Mouse (Mus musculus) adrenal gland (tissue): Measurements from ENCODE around the gene Cars.
"Not testable (repeated sequence)": the region's sequence is repeated elsewhere in the genome, so short reads cannot be mapped to it uniquely, and the experiment has no call there.

Experiments
- intact Hi-C: fragments of 180-260 bp; cut with DNase I; formaldehyde crosslinking; loops from one replicate; pipeline ENCODE4 v1.15.1; 2025

The Cars gene

DNA sequence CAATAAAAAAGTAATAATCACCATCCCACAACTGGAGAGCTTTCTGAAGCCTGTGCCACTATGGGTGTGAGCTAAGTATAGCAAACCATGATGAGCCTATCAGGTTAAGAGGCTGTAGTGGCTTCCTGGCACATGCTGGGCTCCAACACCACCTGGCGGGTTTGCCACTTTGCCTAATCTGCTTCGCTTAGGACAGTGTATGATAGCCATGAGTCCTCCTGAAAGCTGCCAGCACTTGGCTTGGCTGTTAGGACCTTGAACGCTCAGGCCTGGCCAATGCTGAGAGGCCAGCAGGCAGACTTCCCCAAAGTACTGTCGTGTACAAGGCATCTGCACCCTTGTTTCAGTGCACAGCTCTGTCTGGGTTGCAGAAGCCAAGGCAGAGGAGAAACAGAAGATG lies 11.9 kb downstream of the Cars start:
- intact Hi-C loops: loop anchor here (10.0 kb wide), 1 partner anchor 167 kb away; the partner anchor contains the start of gene Osbpl5

- intact Hi-C loops: loop anchor here (10.0 kb wide), 1 partner anchor 167 kb away; the partner anchor contains the start of gene Osbpl5
These were observed 12.3 kb downstream of the Cars start for GRCm38 (mm10) chr7:143587586-143587985.

GRCm38 (mm10) chr7:143583956-143584355 lies 15.9 kb downstream of the Cars start:
- intact Hi-C loops: loop anchor here (1.0 to 10.0 kb wide), 2 partner anchors 110 to 171 kb away; partner anchors contain the start of gene Osbpl5

DNA sequence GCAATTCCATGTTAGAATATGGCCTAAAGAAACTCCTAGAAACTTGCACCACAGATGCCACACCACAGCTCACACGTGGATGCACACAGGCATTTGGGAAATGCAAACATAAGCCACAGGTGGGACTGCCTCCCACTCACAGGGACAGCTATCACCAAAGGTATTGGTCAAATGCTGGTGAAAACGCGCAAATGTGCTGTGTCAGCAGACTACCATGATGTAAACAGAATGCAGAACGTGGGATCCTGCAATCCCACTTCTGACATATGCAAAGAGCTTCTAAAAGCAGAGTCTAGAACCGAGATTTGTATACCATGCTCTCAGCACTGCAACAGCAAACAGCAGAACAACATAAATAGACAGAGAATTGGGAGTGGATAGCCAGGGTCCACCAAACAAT lies 16.9 kb downstream of the Cars start:
- intact Hi-C loops: loop anchor here (10.0 kb wide), 1 partner anchor 172 kb away; the partner anchor contains the start of gene Osbpl5

DNA sequence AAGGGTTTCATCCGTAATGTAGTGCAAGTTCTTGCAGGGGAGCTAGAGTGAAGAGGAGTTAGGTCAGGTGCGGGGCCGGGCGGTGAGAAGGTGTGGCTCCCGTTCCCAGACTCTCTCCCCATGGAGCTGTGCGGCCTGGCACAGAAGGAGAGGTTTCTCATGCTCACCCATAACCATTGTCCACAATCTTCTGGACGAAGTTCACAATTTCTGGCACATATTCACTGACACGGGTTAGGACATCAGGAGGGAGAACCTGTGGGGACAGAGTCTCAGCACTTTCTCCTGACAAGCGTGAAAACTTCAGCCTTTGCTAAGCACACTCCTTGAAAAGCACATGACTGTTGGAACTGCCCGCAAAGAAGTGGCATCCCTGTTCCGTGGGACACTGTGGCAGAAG lies 24.1 kb downstream of the Cars start:
- intact Hi-C loops: no loop called here

DNA sequence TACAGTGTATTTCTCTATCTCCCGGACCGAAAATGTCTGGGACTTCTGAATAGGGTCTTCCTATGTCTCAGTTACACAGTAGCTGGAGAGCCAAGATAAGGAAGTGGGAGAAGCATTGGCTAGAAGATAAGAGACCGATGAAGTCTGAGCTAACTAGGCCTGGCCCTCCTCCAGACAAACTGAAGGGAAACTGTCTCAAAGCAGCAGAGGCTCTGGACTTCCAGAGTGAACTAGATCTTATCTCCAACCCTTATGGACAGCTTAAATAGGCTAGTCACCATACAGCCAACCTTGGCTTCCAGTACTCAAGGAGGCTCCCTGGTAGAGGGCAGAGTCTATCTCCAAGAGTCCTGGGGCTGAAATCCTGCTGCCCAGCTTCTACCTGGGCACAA lies 34.2 kb downstream of the Cars start:
- intact Hi-C loops: no loop called here

GRCm38 (mm10) chr7:143565015-143565647 lies 34.8 kb downstream of the Cars start:
- intact Hi-C loops: no loop called here

DNA sequence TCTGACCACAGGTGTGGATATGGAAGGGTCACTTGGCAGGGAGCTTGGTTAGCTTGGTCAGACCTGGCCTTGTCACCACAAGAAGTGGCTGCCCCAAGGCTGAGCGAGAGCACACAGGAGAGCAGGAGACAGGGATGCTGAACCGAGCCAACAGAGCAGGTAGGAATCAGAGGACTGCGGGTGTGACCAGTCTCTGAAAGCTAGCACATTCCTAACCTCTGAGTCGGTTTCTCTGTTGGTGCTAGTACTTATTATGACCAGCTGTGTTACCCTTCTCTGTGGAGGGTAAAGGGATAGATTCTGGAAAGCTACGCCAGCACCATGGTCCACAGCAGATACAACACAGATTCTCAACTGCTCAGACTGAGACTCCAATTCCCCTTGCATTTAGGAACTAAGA lies 36.1 kb downstream of the Cars start:
- intact Hi-C loops: no loop called here

- intact Hi-C loops: no loop called here
These were observed 42.3 kb downstream of the Cars start for GRCm38 (mm10) chr7:143557616-143558015.

DNA sequence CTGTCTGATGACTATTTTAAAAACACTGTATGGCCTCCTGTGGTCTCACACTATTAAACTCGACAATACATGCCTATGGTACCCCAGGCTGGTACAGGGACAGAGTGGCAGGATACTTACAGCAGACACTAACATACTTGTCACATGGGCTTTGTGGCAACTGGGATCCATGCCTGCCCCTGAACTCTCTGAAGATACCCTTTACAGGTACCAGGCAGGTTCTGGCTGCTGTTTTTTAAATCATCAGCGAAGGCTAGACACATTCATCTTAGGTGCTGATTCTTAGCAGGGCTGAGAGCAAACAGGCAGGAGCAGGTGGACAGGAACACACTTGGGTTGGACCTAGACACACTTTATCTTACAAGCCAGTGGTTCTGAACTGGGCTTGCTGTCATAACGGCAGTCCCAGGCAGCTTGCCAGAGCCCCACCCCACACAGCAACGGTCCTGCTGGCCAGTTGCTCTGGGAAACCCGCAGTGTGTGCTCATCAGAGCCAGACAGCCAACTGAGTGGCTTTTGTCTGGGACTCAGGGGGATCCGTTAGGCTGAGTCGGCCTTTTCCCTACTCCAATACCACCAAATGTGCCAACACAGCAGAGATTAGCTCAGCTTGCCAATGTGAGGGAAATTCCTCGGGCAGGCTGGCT lies 42.8 kb downstream of the Cars start:
- intact Hi-C loops: no loop called here

DNA sequence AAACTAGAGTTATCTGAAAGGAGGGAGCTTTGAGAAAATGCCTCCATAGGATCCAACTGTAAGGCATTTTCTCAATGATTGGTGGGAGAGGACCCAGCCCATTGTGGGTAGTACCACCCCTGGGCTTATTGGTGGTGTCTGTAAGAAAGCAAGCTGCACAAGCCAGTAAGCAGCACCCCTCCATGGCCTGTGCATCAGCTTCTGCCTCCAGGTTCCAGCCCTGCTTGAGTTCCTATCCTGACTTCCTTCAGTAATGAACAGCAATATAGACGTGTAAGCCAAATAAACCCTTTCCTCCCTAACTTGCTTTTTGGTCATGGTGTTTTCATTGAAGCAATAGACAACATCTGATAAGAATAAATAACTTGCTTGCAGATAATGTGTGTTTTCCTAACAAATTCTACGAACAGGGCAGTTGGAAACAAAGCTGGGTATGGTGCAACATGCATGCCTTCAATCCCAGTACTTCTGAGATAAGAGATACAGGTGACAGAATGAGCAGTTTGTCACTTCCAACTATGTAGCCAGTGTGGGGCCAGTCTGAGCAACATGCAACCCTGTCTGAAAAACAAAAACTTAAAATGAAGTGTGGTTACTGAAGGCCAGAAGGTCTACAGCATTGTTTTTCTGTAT lies 50.2 kb downstream of the Cars start:
- intact Hi-C loops: no loop called here

- intact Hi-C loops: no loop called here
These were observed 50.9 kb downstream of the Cars start, which contains the start of gene Nap1l4 for GRCm38 (mm10) chr7:143548976-143549457. Gene Nap1l4, minus strand, starts transcription at chr7:143549106.

DNA sequence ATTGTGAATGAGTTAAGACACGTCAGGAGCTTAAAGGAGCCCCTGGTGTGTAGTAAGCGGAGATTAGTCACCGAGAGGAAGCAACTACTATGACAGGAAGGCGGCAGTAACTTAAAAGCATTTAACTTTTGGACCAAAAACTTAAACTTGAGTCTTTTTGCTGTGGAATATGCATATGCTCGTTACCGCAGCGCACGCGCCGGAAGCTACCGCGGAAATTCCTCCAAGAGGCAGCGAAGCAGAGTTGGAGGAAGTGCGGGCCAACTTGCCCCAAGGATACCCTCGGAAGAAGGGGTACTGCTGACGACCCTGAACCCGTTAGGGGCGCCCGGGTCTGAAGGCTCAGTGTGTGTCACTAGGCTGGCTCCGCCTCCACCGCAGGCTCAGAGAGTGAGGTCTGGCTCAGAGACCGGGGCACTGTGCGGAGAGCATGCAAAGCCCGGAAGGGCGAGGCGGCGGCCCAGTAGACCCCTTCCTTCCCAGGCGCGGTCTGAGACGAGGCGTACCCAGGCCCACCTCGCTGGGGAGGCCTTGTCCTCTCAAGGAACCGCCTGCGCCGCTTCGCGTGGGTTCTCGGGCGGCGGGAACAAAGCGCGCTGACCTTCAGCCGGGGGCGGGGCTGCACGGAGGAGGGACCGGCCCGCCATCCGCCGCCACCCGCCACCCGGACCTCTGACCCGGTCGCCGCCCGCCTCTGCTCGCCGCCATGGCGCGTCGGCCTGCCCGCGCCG lies 51.5 kb downstream of the Cars start:
- intact Hi-C loops: no loop called here

GRCm38 (mm10) chr7:143546554-143546953 lies 53.3 kb downstream of the Cars start:
- intact Hi-C loops: no loop called here

GRCm38 (mm10) chr7:143544368-143544767 lies 55.5 kb downstream of the Cars start:
- intact Hi-C loops: no loop called here

DNA sequence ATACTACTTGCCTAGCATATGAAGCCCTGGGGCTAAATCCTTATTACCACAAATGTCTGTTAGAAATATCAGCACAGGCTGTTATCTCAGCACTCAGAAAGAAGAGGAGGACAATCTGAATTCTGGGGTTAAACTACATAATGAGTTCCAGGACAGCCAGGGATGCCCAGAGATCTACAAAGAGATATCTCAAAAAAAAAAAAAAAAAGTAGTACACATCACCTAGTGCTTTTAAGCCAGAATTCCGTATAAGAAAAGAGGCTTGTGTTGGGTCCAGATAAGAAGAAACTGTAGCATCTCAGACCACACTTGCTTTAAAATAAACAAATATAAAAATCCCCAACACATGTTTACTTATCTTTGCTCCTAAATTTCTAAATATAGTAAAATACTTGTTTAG lies 61.2 kb downstream of the Cars start:
- intact Hi-C loops: no loop called here

DNA sequence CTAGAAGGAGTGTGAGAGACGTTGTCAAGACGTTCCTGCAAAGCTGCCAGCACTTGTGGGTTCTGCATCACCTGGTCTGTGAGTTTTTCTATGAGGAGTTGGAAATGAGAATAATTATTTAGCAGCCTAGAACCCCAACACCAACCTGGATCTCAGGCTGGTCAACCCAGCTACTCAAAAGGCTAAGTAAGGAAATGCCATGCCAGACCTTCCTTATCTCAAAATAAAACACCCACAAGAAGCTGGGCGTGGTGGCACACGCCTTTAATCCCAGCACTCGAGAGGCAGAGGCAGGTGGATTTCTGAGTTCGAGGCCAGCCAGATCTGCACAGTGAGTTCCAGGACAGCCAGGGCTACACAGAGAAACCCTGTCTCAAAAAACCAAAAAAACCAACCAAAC lies 61.7 kb downstream of the Cars start:
- intact Hi-C loops: not testable (repeated sequence)

GRCm38 (mm10) chr7:143536251-143536650 lies 63.6 kb downstream of the Cars start:
- intact Hi-C loops: no loop called here

- intact Hi-C loops: no loop called here
These were observed 66.6 kb downstream of the Cars start for GRCm38 (mm10) chr7:143533284-143533683.

DNA sequence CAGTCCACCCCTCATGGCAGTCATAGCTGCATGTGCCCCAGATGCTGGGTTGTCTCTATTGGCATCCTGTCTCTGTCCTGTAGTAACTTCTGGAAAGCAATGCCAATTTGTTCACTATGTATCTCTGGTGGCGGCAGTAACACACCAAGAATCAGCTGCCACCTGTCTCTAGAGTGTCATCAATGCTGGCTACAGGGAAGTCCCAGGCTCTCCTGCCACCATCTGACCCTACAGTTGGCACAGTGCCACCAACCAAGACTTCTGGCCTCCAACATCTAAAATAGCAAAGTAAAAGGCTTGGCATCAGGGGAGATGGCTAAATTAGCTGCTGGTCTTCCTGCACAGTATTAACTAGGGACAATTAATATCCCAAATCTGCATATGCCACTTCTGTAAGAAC lies 67.5 kb downstream of the Cars start:
- intact Hi-C loops: no loop called here

GRCm38 (mm10) chr7:143519333-143519732 lies 80.6 kb downstream of the Cars start:
- intact Hi-C loops: no loop called here

DNA sequence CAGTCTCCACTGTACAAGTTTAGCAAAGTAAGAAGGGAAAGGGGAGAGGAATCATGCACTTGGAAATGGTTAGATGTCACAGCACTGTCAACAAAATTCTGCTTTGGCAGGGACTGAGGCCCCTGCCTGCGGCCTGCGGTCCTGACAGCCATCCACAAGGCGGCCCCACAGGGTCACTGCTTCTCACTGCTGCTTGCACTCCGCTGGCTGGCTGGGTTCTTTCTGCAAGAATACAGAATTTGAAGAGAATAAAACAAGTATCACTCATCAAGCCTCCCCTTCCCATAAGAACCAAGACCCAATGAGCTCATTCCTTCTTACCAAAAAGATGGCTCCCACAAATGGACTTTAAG lies 85.5 kb downstream of the Cars start:
- intact Hi-C loops: no loop called here
